Comparison of ENCODE assay signal across 31 mouse cellular contexts in genomic region chr16:22461728-22462127, GRCm38 (mm10). TPM values are rescaled to one million over a fixed set of nuclear protein-coding genes. Genes with fewer than 3 reads are reported as not detected.
DNase-seq lines count a peak whose midpoint lies in the region; ATAC-seq lines count a peak whose summit lies in the region.
"Had no signal": no experiment of that assay in that cellular context is flagged by ENCODE, and none has a peak within 500 bp of the region (broad histone marks: within the 10 kb centered on the region; RNA-seq: fewer than 3 reads in every experiment).

No protein-coding gene starts in this region.

- no peaks in the 10 kb centered on the region for H3K27me3 ChIP-seq in embryonic facial prominence, embryonic 14.5 days (replicated peaks; ENCODE audit: control insufficient read depth, insufficient read depth, low read length)
- H3K27me3 ChIP-seq in embryonic facial prominence, embryonic 10.5 days (replicated peaks; ENCODE audit: low read depth, poor library complexity, severe bottlenecking) = no peaks in the 10 kb centered on the region; the same call in 1 of the 2 replicates
- peaks cover 3% of the 10 kb centered on the region for H3K27me3 ChIP-seq in megakaryocyte, embryonic 14.5 days (replicated peaks)
- H3K27me3 ChIP-seq: embryonic facial prominence, embryonic 13.5 days; forebrain, embryonic 12.5 days; heart, embryonic 15.5 days; intestine, embryonic 15.5 days; limb, embryonic 12.5 days; liver, embryonic 15.5 days; neural tube, embryonic 15.5 days had no signal

- H3K9me3 ChIP-seq in embryonic facial prominence, embryonic 14.5 days (ENCODE audit: control insufficient read depth, low read length) = no peaks in the 10 kb centered on the region
- no peaks in the 10 kb centered on the region for H3K9me3 ChIP-seq in embryonic facial prominence, embryonic 10.5 days
- no peaks in the 10 kb centered on the region for H3K9me3 ChIP-seq in megakaryocyte, embryonic 14.5 days
- H3K9me3 ChIP-seq: embryonic facial prominence, embryonic 13.5 days; forebrain, embryonic 12.5 days; heart, embryonic 15.5 days; intestine, embryonic 15.5 days; limb, embryonic 12.5 days; liver, embryonic 15.5 days; midbrain, embryonic 13.5 days; neural tube, embryonic 15.5 days had no signal

- DNase-seq in embryonic facial prominence, embryonic 14.5 days (ENCODE audit: low spot score) = peak; percentile 20
- no peak for DNase-seq in embryonic facial prominence, embryonic 10.5 days (ENCODE audit: low spot score)
- DNase-seq in 416B (ENCODE audit: low read depth) = peak; percentile 62
- DNase-seq in T-cell, adult 2 months (ENCODE audit: low spot score) = peak; percentile 58
- DNase-seq in cerebellum, postnatal 10 days = no peak
- no peak for DNase-seq in frontal cortex, postnatal 10 days (ENCODE audit: low spot score in 2 of 2)
- DNase-seq: adrenal gland, postnatal 14 days; cerebellum, adult 11 months; cerebellum, adult 9-10 months; embryo, embryonic 11 days; gastrocnemius, postnatal 36 days; kidney, adult 2 months; kidney, postnatal 4 days; layer of hippocampus, postnatal 36 days; lung, embryonic 14.5 days; lung, postnatal 14 days; retina, postnatal 1 day; right cerebral cortex, postnatal 14 days had no signal

- no peak overlapping the region for H3K4me3 ChIP-seq in embryonic facial prominence, embryonic 14.5 days (ENCODE audit: low read depth, low read length)
- no peak overlapping the region for H3K4me3 ChIP-seq in embryonic facial prominence, embryonic 10.5 days
- H3K4me3 ChIP-seq in megakaryocyte, embryonic 14.5 days (replicated peaks) = peak overlapping the region; percentile 10
- H3K4me3 ChIP-seq: embryonic facial prominence, embryonic 13.5 days; erythroblast, embryonic 14.5 days; forebrain, embryonic 12.5 days; heart, embryonic 15.5 days; intestine, embryonic 15.5 days; limb, embryonic 12.5 days; liver, embryonic 15.5 days; midbrain, embryonic 13.5 days; neural tube, embryonic 15.5 days had no signal

- no peaks in the 10 kb centered on the region for H3K36me3 ChIP-seq in embryonic facial prominence, embryonic 14.5 days (ENCODE audit: control insufficient read depth, insufficient read depth, low read length)
- no peaks in the 10 kb centered on the region for H3K36me3 ChIP-seq in embryonic facial prominence, embryonic 10.5 days (replicated peaks)
- no peaks in the 10 kb centered on the region for H3K36me3 ChIP-seq in megakaryocyte, embryonic 14.5 days (replicated peaks; ENCODE audit: low read length)
- H3K36me3 ChIP-seq: embryonic facial prominence, embryonic 13.5 days; forebrain, embryonic 12.5 days; heart, embryonic 15.5 days; intestine, embryonic 15.5 days; limb, embryonic 12.5 days; liver, embryonic 15.5 days; midbrain, embryonic 13.5 days; neural tube, embryonic 15.5 days had no signal

- no peak overlapping the region for H3K27ac ChIP-seq in embryonic facial prominence, embryonic 14.5 days (replicated peaks; ENCODE audit: low read depth, low read length)
- H3K27ac ChIP-seq in embryonic facial prominence, embryonic 10.5 days (replicated peaks) = no peak overlapping the region
- H3K27ac ChIP-seq: embryonic facial prominence, embryonic 13.5 days; forebrain, embryonic 12.5 days; heart, embryonic 15.5 days; intestine, embryonic 15.5 days; kidney, postnatal 0 days; limb, embryonic 12.5 days; liver, embryonic 15.5 days; midbrain, embryonic 13.5 days; neural tube, embryonic 15.5 days had no signal

- 43% methylated on average over 6 of the region's 6 CpGs for WGBS in embryonic facial prominence, embryonic 14.5 days
- 70% methylated on average over 6 of the region's 6 CpGs for whole genome bisulfite sequencing in embryonic facial prominence, embryonic 10.5 days

- 0 out of 2 replicates have a peak, but pooled peaks cover 7% of the 10 kb centered on the region for H3K4me1 ChIP-seq in embryonic facial prominence, embryonic 14.5 days (ENCODE audit: control insufficient read depth, insufficient read depth, low read length)
- peaks cover 6% of the 10 kb centered on the region for H3K4me1 ChIP-seq in embryonic facial prominence, embryonic 10.5 days
- H3K4me1 ChIP-seq in megakaryocyte, embryonic 14.5 days = peaks cover 33% of the 10 kb centered on the region
- H3K4me1 ChIP-seq: forebrain, embryonic 12.5 days; liver, embryonic 15.5 days; midbrain, embryonic 13.5 days; neural tube, embryonic 15.5 days had no signal

- no peak overlapping the region for H3K9ac ChIP-seq in embryonic facial prominence, embryonic 14.5 days (ENCODE audit: low read depth, low read length)
- H3K9ac ChIP-seq: embryonic facial prominence, embryonic 13.5 days; forebrain, embryonic 12.5 days; heart, embryonic 15.5 days; intestine, embryonic 15.5 days; limb, embryonic 12.5 days; liver, embryonic 15.5 days; lung, embryonic 14.5 days; midbrain, embryonic 13.5 days; neural tube, embryonic 15.5 days had no signal

- no peak overlapping the region for H3K4me2 ChIP-seq in embryonic facial prominence, embryonic 14.5 days (ENCODE audit: low read depth, low read length)
- H3K4me2 ChIP-seq: embryonic facial prominence, embryonic 13.5 days; forebrain, embryonic 12.5 days; heart, embryonic 15.5 days; intestine, embryonic 15.5 days; limb, embryonic 12.5 days; liver, embryonic 15.5 days; lung, embryonic 14.5 days; midbrain, embryonic 13.5 days; neural tube, embryonic 15.5 days had no signal

- no peak for ATAC-seq in embryonic facial prominence, embryonic 14.5 days (ENCODE audit: low read depth)
- ATAC-seq in megakaryocyte, adult 5-6 weeks (ENCODE audit: poor library complexity, severe bottlenecking) = no peak
- ATAC-seq: hindbrain, embryonic 16.5 days; intestine, embryonic 15.5 days; midbrain, embryonic 13.5 days had no signal

RNA-seq across cellular contexts. Expression of gene Etv5, which starts 22.2 kb away (rescaled TPM):
- polyA plus RNA-seq in embryonic facial prominence, embryonic 14.5 days (2014; fragmentation: Nextera tagmentation; extraction: Ambion mirVana) = 37.5 and 43.4 TPM in 2 replicates
- polyA plus RNA-seq in embryonic facial prominence, embryonic 10.5 days (2016; fragmentation: Nextera tagmentation; extraction: Ambion mirVana) = 56.2 and 56.7 TPM in 2 replicates
- polyA plus RNA-seq in megakaryocyte, embryonic 14.5 days (2012; ENCODE audit: insufficient read depth, low replicate concordance) = 1.4 and 10.4 TPM in 2 replicates
- 0.96 and 2.1 TPM in 2 replicates for total RNA-seq in megakaryocyte, adult 5-6 weeks (2015)
- total RNA-seq in megakaryocyte, adult 5-6 weeks (2017) = 0.81 and 2.2 TPM in 2 replicates

Comparison
In these comparisons a context has a peak if more than half of its experiments do, and no peak if none do; other contexts are left out.
1. DNase-seq: peak in embryonic facial prominence, embryonic 14.5 days (single experiment), 416B (single experiment) and T-cell, adult 2 months (single experiment); none in embryonic facial prominence, embryonic 10.5 days (single experiment), cerebellum, postnatal 10 days (0 of 2) and frontal cortex, postnatal 10 days (0 of 2).